Mouse (Mus musculus) activated CD4-positive, CD25-positive, alpha-beta regulatory T cell, adult 4 months (primary cell): Measurements from ENCODE around the gene P4htm. TPM values are rescaled to one million over a fixed set of nuclear protein-coding genes. Genes with fewer than 3 reads are reported as not detected.
A peak's percentile ranks its signal among the peaks of the same experiment; 100 is the strongest.

ENCODE experiments used
- ATAC-seq: one replicate; pipeline ENCODE4 v1.8.0; 2017
- polyA plus RNA-seq, 2 experiments: library from polyadenylated mRNA; unstranded; fragments of 100-300 nt; shearing (Covaris generic); gene quantifications; one replicate each; pipeline ENCODE4 v1.2.1; 2017

The P4htm gene
- polyA plus RNA-seq, 2 experiments from 2014 or later = 5.1 to 9.0 TPM

GRCm38 (mm10) chr9:108577025-108577424, 20.4 kb downstream of the P4htm start:
- ATAC-seq = no peak

DNA sequence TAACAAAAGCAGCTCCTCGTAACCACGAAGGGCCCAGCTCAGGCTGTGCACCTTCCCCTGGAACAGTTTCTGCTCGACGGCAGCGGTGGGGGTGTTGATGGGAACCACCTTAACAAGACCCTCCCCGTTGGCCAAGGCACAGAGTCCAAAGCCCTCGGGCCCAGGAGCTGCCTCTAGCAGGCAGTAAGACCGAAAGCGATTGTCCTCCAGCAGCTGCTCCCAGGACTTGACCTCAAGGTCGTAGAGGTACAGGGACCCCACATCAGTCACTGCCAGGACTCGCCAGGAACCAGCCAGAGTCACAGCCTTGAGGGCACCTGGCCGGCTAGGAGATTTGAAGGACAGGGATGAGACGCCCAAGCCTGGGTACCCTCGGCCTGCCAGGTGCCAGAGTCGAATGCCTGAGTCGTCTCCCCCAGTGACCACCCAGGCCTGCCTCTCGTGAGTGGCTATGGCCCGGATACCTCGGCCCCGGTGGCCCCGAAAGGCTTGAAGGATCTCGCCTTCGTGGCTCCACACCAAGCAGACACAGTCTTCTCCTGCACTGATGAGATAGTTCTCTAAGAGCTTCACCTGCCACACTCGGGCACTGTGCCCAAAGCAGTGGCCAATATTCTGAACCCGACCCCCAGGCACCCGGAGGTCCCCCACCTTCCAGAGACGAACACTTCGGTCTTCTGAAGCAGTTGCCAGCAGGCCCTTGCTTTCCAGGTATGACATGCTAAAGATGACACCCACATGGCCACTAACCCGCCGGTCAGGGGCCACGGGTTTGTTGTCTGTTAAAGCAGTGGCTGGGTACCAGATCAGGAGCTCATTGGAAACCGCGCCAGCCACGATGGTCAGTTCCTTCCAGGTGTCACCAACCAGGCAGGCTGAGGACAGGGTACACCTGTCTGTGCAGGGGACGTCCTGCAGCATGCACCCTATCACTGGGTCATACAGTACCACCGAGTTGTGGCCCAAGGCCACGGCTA, 21.9 kb downstream of the P4htm start:
- ATAC-seq = no peak

DNA sequence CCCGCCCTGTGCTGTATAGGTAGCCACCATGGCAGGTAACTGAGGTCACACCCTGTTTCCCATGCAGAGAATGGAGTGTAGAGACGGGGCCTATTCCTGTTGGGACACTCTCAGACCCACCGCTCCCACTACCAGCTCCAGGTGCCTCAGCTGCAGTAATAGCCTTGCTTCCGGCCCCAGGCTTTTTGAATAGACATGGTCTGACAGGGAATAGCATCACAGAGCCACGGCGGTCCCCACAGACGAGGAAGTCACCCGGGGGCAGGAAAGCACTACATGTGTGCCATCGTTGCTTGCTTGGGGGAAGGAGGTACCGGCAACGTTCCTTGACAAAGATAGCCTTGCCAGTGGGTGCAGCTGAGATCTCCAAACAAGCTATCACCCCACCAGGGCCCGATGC, 22.5 kb downstream of the P4htm start:
- no peak for ATAC-seq

- ATAC-seq = no peak
Observed at GRCm38 (mm10) chr9:108573774-108574690, 23.4 kb downstream of the P4htm start.

GRCm38 (mm10) chr9:108572321-108572720, 25.1 kb downstream of the P4htm start:
- no peak for ATAC-seq

GRCm38 (mm10) chr9:108571401-108571973, 26.0 kb downstream of the P4htm start:
- ATAC-seq = no peak

GRCm38 (mm10) chr9:108570207-108570896, 27.1 kb downstream of the P4htm start:
- ATAC-seq = no peak

- ATAC-seq = peak; percentile 61
Observed at GRCm38 (mm10) chr9:108569381-108570206, 27.9 kb downstream of the P4htm start, which contains the start of gene Dalrd3. Gene Dalrd3 (plus strand): TSS chr9:108569886.

GRCm38 (mm10) chr9:108568511-108568921, 29.0 kb downstream of the P4htm start:
- ATAC-seq = no peak

DNA sequence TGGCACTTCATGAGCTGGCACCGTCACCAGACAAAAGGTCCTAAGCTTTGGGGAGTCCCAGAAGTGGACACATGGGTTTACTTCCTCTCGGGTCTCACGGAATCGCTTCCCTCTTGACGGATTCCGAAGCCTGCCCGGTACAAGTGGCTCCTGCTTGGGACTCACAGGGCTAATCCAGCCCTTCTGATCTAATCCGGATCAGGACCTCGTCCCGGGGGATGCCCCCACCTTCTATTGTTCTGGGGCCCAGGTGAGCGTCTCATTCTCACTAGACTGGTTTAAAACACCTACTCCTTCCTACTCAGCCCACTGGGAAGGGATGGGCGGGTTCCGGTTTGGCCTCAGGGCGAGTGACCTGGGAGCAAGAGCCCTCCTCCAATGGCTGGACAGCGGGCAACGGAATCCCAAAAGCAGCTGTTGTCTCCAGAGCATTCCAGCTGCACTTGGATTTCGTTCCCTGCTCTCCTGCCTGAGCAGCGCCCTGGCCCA, 29.5 kb downstream of the P4htm start:
- no peak for ATAC-seq

- peak; percentile 72 for ATAC-seq
Observed at GRCm38 (mm10) chr9:108566815-108567776, 30.4 kb downstream of the P4htm start, which contains the start of gene Ndufaf3. Gene Ndufaf3 (minus strand): TSS chr9:108567434.

GRCm38 (mm10) chr9:108565881-108566814, 31.3 kb downstream of the P4htm start:
- no peak for ATAC-seq

GRCm38 (mm10) chr9:108564131-108564530, 33.3 kb downstream of the P4htm start:
- no peak for ATAC-seq

DNA sequence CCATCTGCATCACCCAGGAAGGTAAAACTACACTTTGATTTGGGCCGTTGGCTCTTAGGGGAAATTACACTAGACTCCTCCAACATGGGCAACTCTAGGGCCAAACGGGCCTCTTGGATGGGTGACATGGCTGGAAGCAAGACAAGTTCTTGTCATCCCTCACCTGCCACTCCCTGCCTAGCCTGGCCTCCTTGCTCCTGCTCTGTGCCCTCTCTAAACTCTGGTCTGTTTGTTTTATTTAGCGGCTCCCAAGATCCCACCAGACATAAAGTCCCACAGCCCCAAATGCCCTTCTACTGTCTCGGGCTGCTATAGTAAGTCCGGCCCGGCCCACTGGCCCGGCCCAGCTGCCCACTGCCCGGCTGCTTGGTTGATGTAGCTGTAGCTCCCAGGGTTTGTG, 33.8 kb downstream of the P4htm start:
- ATAC-seq = no peak

DNA sequence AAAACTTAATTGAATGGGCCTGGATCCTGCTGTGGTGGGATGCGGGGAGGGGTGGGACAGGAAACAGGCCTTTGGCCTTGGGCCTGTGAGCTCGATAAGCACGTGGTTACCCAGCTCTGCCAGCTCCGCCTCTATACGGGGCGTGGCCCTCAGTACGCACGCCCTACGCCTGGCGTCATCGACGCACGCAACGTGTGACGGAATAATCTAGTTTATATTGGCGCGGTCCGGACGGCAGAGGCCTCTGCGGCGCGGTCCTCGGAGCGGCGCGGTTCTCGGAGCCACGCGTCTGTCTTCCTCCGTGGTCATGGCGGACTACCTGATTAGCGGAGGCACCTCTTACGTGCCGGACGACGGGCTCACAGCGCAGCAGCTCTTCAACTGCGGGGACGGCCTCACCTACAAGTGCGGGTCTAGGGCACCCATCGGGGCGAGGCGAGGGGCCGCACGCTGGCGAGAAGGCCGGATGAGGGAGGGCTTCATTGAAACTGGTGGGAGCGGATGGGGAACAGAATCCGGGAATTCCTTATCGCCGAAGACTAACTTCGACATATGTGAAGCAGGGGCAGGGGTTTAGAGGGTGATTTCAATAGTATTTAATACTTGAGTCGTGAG, 37.1 kb downstream of the P4htm start, which contains the start of gene Impdh2:
Gene Impdh2, plus strand, starts transcription at position 60 of the 615 bp plus-strand sequence.
- peak; percentile 98 for ATAC-seq

GRCm38 (mm10) chr9:108559169-108559568, 38.3 kb downstream of the P4htm start:
- no peak for ATAC-seq

GRCm38 (mm10) chr9:108546875-108547274, 50.6 kb downstream of the P4htm start:
- ATAC-seq = no peak

- ATAC-seq = no peak
Observed at GRCm38 (mm10) chr9:108545986-108546385, 51.5 kb downstream of the P4htm start.
